In genomic region chr6:103674332-103674731, GRCm38 (mm10) we compare ENCODE assay signal across 8 mouse cellular contexts.
A peak's percentile ranks its signal among the peaks of the same experiment; 100 is the strongest.
DNase-seq lines count a peak whose midpoint lies in the region; ATAC-seq and TF ChIP-seq lines count a peak whose summit lies in the region.
"Had no signal": no experiment of that assay in that cellular context is flagged by ENCODE, and none has a peak within 500 bp of the region (broad histone marks: within the 10 kb centered on the region; RNA-seq: fewer than 3 reads in every experiment).

No protein-coding gene starts in this region.

- peak; percentile 48 for TF ChIP-seq CTCF in layer of hippocampus, adult 2 months (conservative IDR thresholded peaks at IDR 0.05)

- ATAC-seq in megakaryocyte, adult 5-6 weeks (ENCODE audit: poor library complexity, severe bottlenecking): no peak

- peak; percentile 68 for DNase-seq in layer of hippocampus, adult 11-12 months (ENCODE audit: low spot score)
- DNase-seq in layer of hippocampus, adult 9-10 months (ENCODE audit: low spot score): no peak
- peak; percentile 90 to 93 for DNase-seq in cerebellum, postnatal 36 days
- peak; percentile 75 to 77 for DNase-seq in layer of hippocampus, adult 2 months (ENCODE audit: low spot score in 2 of 2)
- DNase-seq in lung, postnatal 4 days: peak; percentile 6 to 19
- no peak for DNase-seq in thymus, postnatal 25 days

- peak overlapping the region; percentile 75 for H3K27ac ChIP-seq in layer of hippocampus, adult 2 months
- H3K27ac ChIP-seq: liver, embryonic 15.5 days had no signal

- peak overlapping the region; percentile 8; the same call in 1 of the 2 replicates for H3K4me3 ChIP-seq in layer of hippocampus, adult 2 months
- H3K4me3 ChIP-seq: liver, embryonic 15.5 days had no signal

Comparison
In these comparisons a context has a peak if more than half of its experiments do, and no peak if none do; other contexts are left out.
1. DNase-seq: peak in layer of hippocampus, adult 11-12 months (single experiment), cerebellum, postnatal 36 days (2 of 2), layer of hippocampus, adult 2 months (2 of 2) and lung, postnatal 4 days (2 of 2); none in layer of hippocampus, adult 9-10 months (single experiment) and thymus, postnatal 25 days (single experiment).